Mouse (Mus musculus): ENCODE measurements around the gene Oas3.

DNA sequence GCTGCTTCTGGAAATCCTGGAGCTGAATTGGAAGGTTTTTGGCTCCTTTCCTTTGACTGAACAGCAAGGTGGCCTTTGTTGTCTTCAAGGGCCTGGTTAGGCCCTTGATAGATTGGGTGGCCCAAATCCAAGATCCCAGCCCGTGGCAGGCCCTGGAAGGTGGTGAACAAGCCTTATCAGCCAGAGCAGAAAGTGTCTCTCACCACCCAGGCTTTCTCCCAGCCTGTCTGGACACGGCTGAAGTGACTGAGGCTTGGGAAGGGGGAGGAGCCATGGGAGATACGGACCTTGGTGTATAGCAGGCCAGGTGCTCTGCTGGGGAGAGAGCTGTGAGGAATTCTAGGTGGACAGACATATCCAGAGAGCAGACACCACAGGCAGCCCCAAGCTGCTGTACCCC is 8.1 kb downstream of the Oas3 start:
- TF ChIP-seq GATA1 (IDR thresholded peaks at IDR 0.05; ENCODE audit: low read length) (no peak), TAL1 (IDR thresholded peaks at IDR 0.05; ENCODE audit: low read length) (no peak)
